Mouse (Mus musculus) stomach, embryonic 14.5 days (tissue): ENCODE measurements at regions not wholly inside any gene's neighbourhood (a gene's known extent, or its start where the extent isn't known, plus 50 kb on each side); places are given as distances from the start of the nearest gene placed in this dataset.

Source experiments
- ATAC-seq: fragments of 200-750 bp; cut with Nextera tagmentation; 2 replicates; pipeline ENCODE4 v1.8.0; 2017; ENCODE audit warnings: low read depth, moderate TSS enrichment; ENCODE audit not compliant: insufficient number of reproducible peaks, insufficient read depth, low FRiP score
- H3K27ac ChIP-seq: fragments of 300-500 bp; sonication (generic); 2 replicates; pipeline ENCODE4 v1.5.1; 2014; ENCODE audit warnings: mild to moderate bottlenecking, low read length, moderate library complexity, mixed read lengths
- H3K27me3 ChIP-seq: fragments of 300-500 bp; sonication (generic); 2 replicates; pipeline ENCODE4 v1.6.1; 2014; ENCODE audit warnings: low read length, control low read depth, mixed read lengths; ENCODE audit not compliant: control insufficient read depth, insufficient read depth
- H3K36me3 ChIP-seq: fragments of 300-500 bp; sonication (generic); 2 replicates; pipeline ENCODE4 v1.6.1; 2014; ENCODE audit warnings: mild to moderate bottlenecking, control low read depth, low read length, moderate library complexity, mixed read lengths; ENCODE audit not compliant: control insufficient read depth, insufficient read depth
- H3K4me1 ChIP-seq: fragments of 300-500 bp; sonication (generic); 2 replicates; pipeline ENCODE4 v1.6.1; 2014; ENCODE audit warnings: low read length, control low read depth, mixed read lengths; ENCODE audit not compliant: control insufficient read depth, insufficient read depth
- H3K4me2 ChIP-seq: fragments of 300-500 bp; sonication (generic); replicated peaks from 2 replicates; pipeline ENCODE4 v1.6.1; 2014; ENCODE audit warnings: low read depth, low read length, control low read depth
- H3K4me3 ChIP-seq: fragments of 300-500 bp; sonication (generic); 2 replicates; pipeline ENCODE4 v1.5.1; 2014; ENCODE audit warnings: low read depth, low read length, control low read depth
- H3K9ac ChIP-seq: fragments of 300-500 bp; sonication (generic); replicated peaks from 2 replicates; pipeline ENCODE4 v1.6.1; 2014; ENCODE audit warnings: low read depth, mild to moderate bottlenecking, control low read depth, low read length, moderate library complexity, mixed read lengths
- H3K9me3 ChIP-seq: fragments of 300-500 bp; sonication (generic); 2 replicates; pipeline ENCODE4 v1.6.1; 2016; ENCODE audit warnings: low read depth, low read length, control low read depth; ENCODE audit not compliant: control insufficient read depth
- WGBS: fragments of 180-500 bp; shearing (Covaris S2); extraction: QIAGEN DNeasy Blood & Tissue Kit; methylation state at CpG from one replicate; pipeline ENCODE4 v1.1.7; 2014; 5-methylcytosine and 5-hydroxymethylcytosine counted together

GRCm38 (mm10) chr4:10035336-10035735, 839.0 kb upstream of the 2610301B20Rik start:
- no peak overlapping the region for H3K4me2 ChIP-seq
- ATAC-seq, result no peak
- no peak overlapping the region for H3K4me3 ChIP-seq
- H3K9me3 ChIP-seq, result no peaks in the 10 kb centered on the region
- no peak overlapping the region for H3K27ac ChIP-seq
- H3K27me3 ChIP-seq, result no peaks in the 10 kb centered on the region
- no peaks in the 10 kb centered on the region for H3K4me1 ChIP-seq
- H3K36me3 ChIP-seq, result no peaks in the 10 kb centered on the region
- WGBS, result 96% methylated on average over 1 of the region's 1 CpGs
- H3K9ac ChIP-seq, result no peak overlapping the region

- no peaks in the 10 kb centered on the region for H3K9me3 ChIP-seq
- ATAC-seq, result no peak
- 52% methylated on average over 2 of the region's 2 CpGs for WGBS
- H3K27me3 ChIP-seq, result no peaks in the 10 kb centered on the region
- H3K27ac ChIP-seq, result no peak overlapping the region
- no peak overlapping the region for H3K4me3 ChIP-seq
- no peaks in the 10 kb centered on the region for H3K36me3 ChIP-seq
- no peak overlapping the region for H3K9ac ChIP-seq
- no peak overlapping the region for H3K4me2 ChIP-seq
- no peaks in the 10 kb centered on the region for H3K4me1 ChIP-seq
Observed at GRCm38 (mm10) chr4:10041301-10042093, 832.8 kb upstream of the 2610301B20Rik start.

GRCm38 (mm10) chr4:10048770-10049169, 825.5 kb upstream of the 2610301B20Rik start:
- no peaks in the 10 kb centered on the region for H3K9me3 ChIP-seq
- H3K4me2 ChIP-seq, result no peak overlapping the region
- no peak overlapping the region for H3K27ac ChIP-seq
- no peaks in the 10 kb centered on the region for H3K27me3 ChIP-seq
- H3K36me3 ChIP-seq, result no peaks in the 10 kb centered on the region
- 39% methylated on average over 1 of the region's 1 CpGs for WGBS
- H3K4me1 ChIP-seq, result no peaks in the 10 kb centered on the region
- no peak overlapping the region for H3K9ac ChIP-seq
- H3K4me3 ChIP-seq, result no peak overlapping the region
- no peak for ATAC-seq

- Histone ChIP-seq H3K36me3 (no peaks in the 10 kb centered on the region), H3K4me2 (no peak overlapping the region), H3K4me1 (no peaks in the 10 kb centered on the region), H3K27me3 (no peaks in the 10 kb centered on the region), H3K9ac (no peak overlapping the region), H3K4me3 (no peak overlapping the region), H3K27ac (no peak overlapping the region), H3K9me3 (no peaks in the 10 kb centered on the region)
- no peak for ATAC-seq
- WGBS, result 64% methylated on average over 4 of the region's 4 CpGs
Observed at GRCm38 (mm10) chr4:10049411-10049810, 824.9 kb upstream of the 2610301B20Rik start.

- H3K4me3 ChIP-seq, result no peak overlapping the region
- no peak overlapping the region for H3K27ac ChIP-seq
- H3K36me3 ChIP-seq, result no peaks in the 10 kb centered on the region
- no peak overlapping the region for H3K4me2 ChIP-seq
- H3K9me3 ChIP-seq, result no peaks in the 10 kb centered on the region
- WGBS, result 69% methylated on average over 5 of the region's 5 CpGs
- no peaks in the 10 kb centered on the region for H3K27me3 ChIP-seq
- no peaks in the 10 kb centered on the region for H3K4me1 ChIP-seq
- no peak overlapping the region for H3K9ac ChIP-seq
- ATAC-seq, result no peak
Observed at GRCm38 (mm10) chr4:10051296-10052267, 822.7 kb upstream of the 2610301B20Rik start.

GRCm38 (mm10) chr4:10052869-10053268, 821.4 kb upstream of the 2610301B20Rik start:
- H3K9ac ChIP-seq, result no peak overlapping the region
- no peaks in the 10 kb centered on the region for H3K9me3 ChIP-seq
- H3K4me2 ChIP-seq, result no peak overlapping the region
- H3K4me3 ChIP-seq, result no peak overlapping the region
- no peaks in the 10 kb centered on the region for H3K27me3 ChIP-seq
- ATAC-seq, result no peak
- H3K36me3 ChIP-seq, result no peaks in the 10 kb centered on the region
- H3K27ac ChIP-seq, result no peak overlapping the region
- H3K4me1 ChIP-seq, result no peaks in the 10 kb centered on the region

GRCm38 (mm10) chr4:10072500-10073106, 801.7 kb upstream of the 2610301B20Rik start:
- WGBS, result 65% methylated on average over 5 of the region's 5 CpGs
- no peak overlapping the region for H3K4me2 ChIP-seq
- H3K27me3 ChIP-seq, result no peaks in the 10 kb centered on the region
- H3K4me1 ChIP-seq, result no peaks in the 10 kb centered on the region
- H3K36me3 ChIP-seq, result no peaks in the 10 kb centered on the region
- H3K9ac ChIP-seq, result no peak overlapping the region
- ATAC-seq, result no peak
- H3K27ac ChIP-seq, result no peak overlapping the region
- H3K4me3 ChIP-seq, result no peak overlapping the region
- H3K9me3 ChIP-seq, result no peaks in the 10 kb centered on the region

- 54% methylated on average over 3 of the region's 3 CpGs for whole genome bisulfite sequencing
- Histone ChIP-seq H3K4me2 (no peak overlapping the region), H3K4me1 (no peaks in the 10 kb centered on the region), H3K36me3 (no peaks in the 10 kb centered on the region), H3K4me3 (no peak overlapping the region), H3K27me3 (no peaks in the 10 kb centered on the region), H3K9ac (no peak overlapping the region), H3K9me3 (no peaks in the 10 kb centered on the region), H3K27ac (no peak overlapping the region)
- ATAC-seq, result no peak
Observed at GRCm38 (mm10) chr4:10079565-10080169, 794.6 kb upstream of the 2610301B20Rik start.
